Mouse (Mus musculus): ENCODE measurements around the gene Chd2.
"Not testable (repeated sequence)": the region's sequence is repeated elsewhere in the genome, so short reads cannot be mapped to it uniquely, and the experiment has no call there.

Chd2 gene

GRCm38 (mm10) chr7:73539116-73539682, 2.4 kb downstream of the Chd2 start:
- DNase-seq (ENCODE audit: low read depth) = peak; percentile 73

GRCm38 (mm10) chr7:73538424-73539079, 3.1 kb downstream of the Chd2 start:
- DNase-seq (ENCODE audit: low read depth) = peak; percentile 51

GRCm38 (mm10) chr7:73537634-73538423, 3.8 kb downstream of the Chd2 start:
- peak; percentile 99 for DNase-seq (ENCODE audit: low read depth)

GRCm38 (mm10) chr7:73537228-73537627, 4.4 kb downstream of the Chd2 start:
- no peak for DNase-seq (ENCODE audit: low read depth)

- no peak for DNase-seq (ENCODE audit: low read depth)
These were observed 5.1 kb downstream of the Chd2 start for GRCm38 (mm10) chr7:73536579-73536978.

GRCm38 (mm10) chr7:73535861-73536200, 5.8 kb downstream of the Chd2 start:
- no peak for DNase-seq (ENCODE audit: low read depth)

- peak; percentile 51 for DNase-seq (ENCODE audit: low read depth)
These were observed 6.4 kb downstream of the Chd2 start for GRCm38 (mm10) chr7:73534937-73535860.

- peak; percentile 79 for DNase-seq (ENCODE audit: low read depth)
These were observed 8.2 kb downstream of the Chd2 start for GRCm38 (mm10) chr7:73533457-73533856.

- no peak for DNase-seq (ENCODE audit: low read depth)
These were observed 8.7 kb downstream of the Chd2 start for GRCm38 (mm10) chr7:73532916-73533315.

- peak; percentile 42 for DNase-seq (ENCODE audit: low read depth)
These were observed 9.5 kb downstream of the Chd2 start for GRCm38 (mm10) chr7:73532139-73532538.

GRCm38 (mm10) chr7:73531506-73532093, 10.0 kb downstream of the Chd2 start:
- DNase-seq (ENCODE audit: low read depth) = peak; percentile 80

- DNase-seq (ENCODE audit: low read depth) = peak; percentile 94
These were observed 10.8 kb downstream of the Chd2 start for GRCm38 (mm10) chr7:73530846-73531245.

- DNase-seq (ENCODE audit: low read depth) = peak; percentile 81
These were observed 11.5 kb downstream of the Chd2 start for GRCm38 (mm10) chr7:73530164-73530563.

- no peak for DNase-seq (ENCODE audit: low read depth)
These were observed 12.4 kb downstream of the Chd2 start for GRCm38 (mm10) chr7:73529261-73529660.

- not testable (repeated sequence) for DNase-seq (ENCODE audit: low read depth)
These were observed 13.2 kb downstream of the Chd2 start for GRCm38 (mm10) chr7:73528377-73528894.

GRCm38 (mm10) chr7:73527225-73527624, 14.4 kb downstream of the Chd2 start:
- no peak for DNase-seq (ENCODE audit: low read depth)

- DNase-seq (ENCODE audit: low read depth) = peak; percentile 93
These were observed 17.1 kb downstream of the Chd2 start for GRCm38 (mm10) chr7:73524454-73524952.

- no peak for DNase-seq (ENCODE audit: low read depth)
These were observed 17.9 kb downstream of the Chd2 start for GRCm38 (mm10) chr7:73523608-73524259.

- no peak for DNase-seq (ENCODE audit: low read depth)
These were observed 18.4 kb downstream of the Chd2 start for GRCm38 (mm10) chr7:73523183-73523582.

GRCm38 (mm10) chr7:73521277-73522193, 20.1 kb downstream of the Chd2 start:
- DNase-seq (ENCODE audit: low read depth) = no peak
